Mouse (Mus musculus) limb, embryonic 10.5 days (tissue): ENCODE data around the gene Phgdh. TPM values are rescaled to one million over a fixed set of nuclear protein-coding genes. Genes with fewer than 3 reads are reported as not detected.
A peak's percentile ranks its signal among the peaks of the same experiment; 100 is the strongest.

Experiments used
- DNase-seq: peaks from one replicate; pipeline ENCODE4 v3.0.0-alpha.2; 2017; ENCODE audit warnings: low spot score
- H3K27ac ChIP-seq: fragments of 300-500 bp; sonication (generic); 2 replicates; pipeline ENCODE4 v1.5.1; 2016; ENCODE audit warnings: mild to moderate bottlenecking
- H3K27me3 ChIP-seq: fragments of 300-500 bp; sonication (generic); 2 replicates; pipeline ENCODE4 v1.6.1; 2016; ENCODE audit warnings: low read depth, mild to moderate bottlenecking; ENCODE audit not compliant: poor library complexity, severe bottlenecking
- H3K36me3 ChIP-seq: fragments of 300-500 bp; sonication (generic); 2 replicates; pipeline ENCODE4 v1.6.1; 2016; ENCODE audit warnings: mild to moderate bottlenecking, moderate library complexity
- H3K4me1 ChIP-seq: fragments of 300-500 bp; sonication (generic); 2 replicates; pipeline ENCODE4 v1.6.1; 2016
- H3K4me3 ChIP-seq: fragments of 300-500 bp; sonication (generic); 2 replicates; pipeline ENCODE4 v1.5.1; 2016; ENCODE audit warnings: mild to moderate bottlenecking, moderate library complexity
- H3K9me3 ChIP-seq: fragments of 300-500 bp; sonication (generic); replicated peaks from 2 replicates; pipeline ENCODE4 v1.6.1; 2016; ENCODE audit warnings: mild to moderate bottlenecking
- WGBS: fragments of 180-500 bp; shearing (Covaris S2); methylation state at CpG from one replicate; pipeline ENCODE4 v1.1.7; 2016; 5-methylcytosine and 5-hydroxymethylcytosine counted together
- polyA plus RNA-seq: library from polyadenylated mRNA; unstranded; fragments of >200 nt; fragmentation: Nextera tagmentation; extraction: Ambion mirVana; gene quantifications from 2 replicates; pipeline ENCODE4 v1.2.1, GENCODE M21; 2016

Phgdh gene
- polyA plus RNA-seq, 1 experiment from 2014 or later, result 357 TPM

DNA sequence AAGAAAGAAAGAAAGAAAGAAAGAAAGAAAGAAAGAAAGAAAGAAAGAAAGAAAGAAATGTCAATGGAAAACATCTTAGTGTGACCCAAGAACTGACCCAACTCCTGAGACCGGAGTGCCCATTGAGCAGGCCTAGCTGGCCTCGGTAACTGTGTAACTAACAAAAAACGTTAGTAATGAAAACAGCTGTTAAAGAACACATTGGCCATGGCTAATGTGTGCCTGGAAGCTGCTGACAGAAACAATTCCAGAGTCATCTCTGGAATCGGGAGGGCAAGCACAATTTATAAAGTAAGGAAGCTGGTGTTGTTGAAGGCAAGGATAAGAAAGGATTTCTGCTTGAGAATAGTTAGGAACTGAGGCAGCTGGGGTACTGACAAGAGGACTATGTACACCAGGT is 28.5 kb upstream of the Phgdh start:
- Histone ChIP-seq H3K27me3 (no peaks in the 10 kb centered on the region), H3K27ac (no peak overlapping the region), H3K9me3 (no peaks in the 10 kb centered on the region), H3K4me1 (no peaks in the 10 kb centered on the region), H3K36me3 (no peaks in the 10 kb centered on the region), H3K4me3 (no peak overlapping the region)
- DNase-seq, result no peak
- 76% methylated on average over 4 of the region's 4 CpGs for WGBS

DNA sequence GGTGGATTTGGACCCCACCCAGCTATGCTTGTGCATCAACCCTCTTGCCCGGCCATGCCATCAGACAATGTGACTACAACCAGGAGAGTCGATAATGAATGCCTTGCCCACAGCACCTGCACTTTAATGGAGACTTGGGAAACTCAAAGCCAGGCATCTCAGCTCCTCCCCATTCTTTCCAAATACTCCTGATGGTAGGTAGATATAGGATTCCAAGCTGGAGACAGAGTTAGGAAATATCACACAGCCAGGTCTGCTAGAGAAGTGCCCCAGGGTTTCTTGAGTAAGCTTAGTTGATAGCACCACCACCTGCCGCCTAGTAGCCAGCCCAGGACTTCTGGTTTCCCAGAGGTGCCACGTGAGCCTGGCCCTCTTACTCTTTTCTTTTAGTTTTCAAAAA is 27.0 kb upstream of the Phgdh start:
- Histone ChIP-seq H3K36me3 (no peaks in the 10 kb centered on the region), H3K27me3 (no peaks in the 10 kb centered on the region), H3K27ac (no peak overlapping the region), H3K4me3 (no peak overlapping the region), H3K9me3 (no peaks in the 10 kb centered on the region), H3K4me1 (no peaks in the 10 kb centered on the region)
- no peak for DNase-seq
- WGBS, result 84% methylated on average over 4 of the region's 4 CpGs

GRCm38 (mm10) chr3:98366086-98366485 is 26.3 kb upstream of the Phgdh start:
- H3K9me3 ChIP-seq, result no peaks in the 10 kb centered on the region
- DNase-seq, result no peak
- no peak overlapping the region for H3K27ac ChIP-seq
- WGBS, result 86% methylated on average over 3 of the region's 3 CpGs
- no peak overlapping the region for H3K4me3 ChIP-seq
- H3K36me3 ChIP-seq, result no peaks in the 10 kb centered on the region
- H3K27me3 ChIP-seq, result no peaks in the 10 kb centered on the region
- no peaks in the 10 kb centered on the region for H3K4me1 ChIP-seq

DNA sequence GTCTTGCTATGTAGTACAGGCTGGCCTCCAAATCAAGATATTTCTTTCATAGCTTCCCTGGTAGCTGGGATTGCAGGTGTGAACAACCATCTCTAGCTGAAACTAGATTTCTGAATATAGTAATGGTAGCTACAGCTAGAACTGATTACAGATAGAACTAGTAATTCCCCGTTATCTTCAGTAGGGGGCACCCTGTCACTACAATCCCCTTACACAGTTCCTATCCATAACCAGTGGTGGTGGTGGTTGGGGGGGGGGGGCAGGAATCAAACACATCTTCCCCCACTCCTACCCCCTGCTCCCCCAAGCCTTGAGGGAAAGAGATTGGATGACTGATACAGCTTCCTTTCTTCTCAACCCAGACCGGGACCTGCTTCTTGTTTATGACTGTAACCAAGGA is 23.0 kb upstream of the Phgdh start:
- WGBS, result 36% methylated on average over 2 of the region's 2 CpGs
- DNase-seq, result no peak

GRCm38 (mm10) chr3:98356632-98357370 is 17.0 kb upstream of the Phgdh start:
- Histone ChIP-seq H3K36me3 (no peaks in the 10 kb centered on the region), H3K4me3 (no peak overlapping the region), H3K27me3 (no peaks in the 10 kb centered on the region), H3K9me3 (no peaks in the 10 kb centered on the region), H3K4me1 (no peaks in the 10 kb centered on the region), H3K27ac (no peak overlapping the region)
- WGBS, result 64% methylated on average over 3 of the region's 3 CpGs
- DNase-seq, result no peak

More for the DNA sequence above, 23.0 kb upstream of the Phgdh start:
- Histone ChIP-seq H3K27me3 (no peaks in the 10 kb centered on the region), H3K4me3 (no peak overlapping the region), H3K4me1 (no peaks in the 10 kb centered on the region), H3K27ac (no peak overlapping the region), H3K36me3 (no peaks in the 10 kb centered on the region), H3K9me3 (no peaks in the 10 kb centered on the region)

DNA sequence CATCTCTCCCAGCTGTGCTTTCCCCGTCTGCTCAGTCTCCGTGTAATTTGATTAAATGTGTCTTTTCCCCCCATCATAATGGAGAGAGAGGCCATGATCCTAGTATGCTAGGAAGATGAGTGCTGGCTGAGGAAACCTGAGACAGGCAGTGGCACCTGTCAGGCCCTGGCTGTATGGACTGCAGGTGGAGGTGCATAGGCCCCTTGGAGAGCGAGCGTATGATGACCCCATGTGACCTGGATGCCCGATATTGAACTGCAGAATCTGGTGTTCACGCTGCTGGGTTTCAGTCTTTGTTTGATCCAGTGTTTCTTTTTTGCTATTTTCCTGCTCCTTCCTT is 16.2 kb upstream of the Phgdh start:
- Histone ChIP-seq H3K27me3 (no peaks in the 10 kb centered on the region), H3K4me1 (no peaks in the 10 kb centered on the region), H3K36me3 (no peaks in the 10 kb centered on the region), H3K9me3 (no peaks in the 10 kb centered on the region), H3K4me3 (no peak overlapping the region), H3K27ac (no peak overlapping the region)
- WGBS, result 76% methylated on average over 6 of the region's 6 CpGs
- DNase-seq, result no peak

DNA sequence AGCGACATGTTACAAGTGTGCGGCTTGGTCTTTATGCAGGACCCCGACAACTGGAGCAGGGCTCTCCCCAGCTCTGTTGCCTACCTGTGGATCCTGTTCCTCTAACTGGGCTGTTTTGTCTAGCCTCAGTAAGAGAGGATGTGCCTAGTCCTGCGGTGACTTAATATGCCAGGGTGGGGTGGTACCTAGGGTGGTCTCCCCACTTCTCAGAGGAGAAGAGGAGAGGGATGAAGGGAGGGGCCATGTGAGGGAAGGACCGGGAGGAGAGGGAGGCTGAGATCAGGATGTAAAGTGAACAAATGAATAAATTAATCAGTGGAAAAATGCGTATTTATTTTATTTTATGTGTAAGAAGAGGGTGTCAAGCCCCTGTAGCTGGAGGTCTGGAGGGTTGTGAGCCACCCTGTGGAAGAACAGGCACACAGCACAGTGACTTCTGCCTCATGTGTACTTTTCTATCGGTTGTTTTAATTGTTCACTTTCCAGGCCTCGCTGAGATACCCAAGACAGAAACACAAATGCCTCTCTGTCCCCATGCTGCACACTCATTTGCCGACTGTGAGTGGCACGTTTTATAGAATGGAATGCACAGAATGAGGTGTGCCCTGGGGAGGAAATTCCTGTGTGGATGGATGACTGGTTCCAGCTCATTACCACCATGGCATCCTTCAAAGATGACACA is 15.7 kb upstream of the Phgdh start:
- H3K27me3 ChIP-seq, result no peaks in the 10 kb centered on the region
- no peak overlapping the region for H3K27ac ChIP-seq
- no peaks in the 10 kb centered on the region for H3K36me3 ChIP-seq
- DNase-seq, result no peak
- no peaks in the 10 kb centered on the region for H3K4me1 ChIP-seq
- no peak overlapping the region for H3K4me3 ChIP-seq
- no peaks in the 10 kb centered on the region for H3K9me3 ChIP-seq
- WGBS, result 76% methylated on average over 10 of the region's 10 CpGs

GRCm38 (mm10) chr3:98353892-98354291 is 14.1 kb upstream of the Phgdh start:
- no peaks in the 10 kb centered on the region for H3K4me1 ChIP-seq
- DNase-seq, result peak; percentile 59
- H3K27me3 ChIP-seq, result no peaks in the 10 kb centered on the region
- H3K4me3 ChIP-seq, result no peak overlapping the region
- H3K27ac ChIP-seq, result no peak overlapping the region
- no peaks in the 10 kb centered on the region for H3K36me3 ChIP-seq
- H3K9me3 ChIP-seq, result no peaks in the 10 kb centered on the region
- 35% methylated on average over 7 of the region's 7 CpGs for WGBS

DNA sequence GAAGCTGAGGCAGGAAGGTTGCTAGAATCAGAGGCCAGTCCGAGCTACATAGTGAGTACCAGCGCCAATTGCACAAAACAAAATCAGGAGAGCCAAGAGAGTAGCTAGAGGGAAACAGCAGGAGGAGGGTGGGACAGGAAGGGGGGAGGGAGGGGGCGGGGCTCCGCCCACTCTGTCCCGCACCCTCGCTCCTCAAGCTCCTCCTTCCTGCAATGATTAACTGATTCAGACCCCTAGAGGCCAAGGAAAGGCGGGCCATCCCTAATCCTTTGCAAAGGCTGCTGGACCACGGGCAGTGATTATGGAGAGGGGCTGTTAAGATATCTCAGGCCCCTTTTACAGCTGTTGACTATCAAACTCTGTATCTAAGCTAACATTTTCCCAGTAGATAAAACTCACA is 8.9 kb upstream of the Phgdh start:
- no peak for DNase-seq
- no peak overlapping the region for H3K4me3 ChIP-seq
- H3K36me3 ChIP-seq, result no peaks in the 10 kb centered on the region
- H3K27ac ChIP-seq, result no peak overlapping the region
- WGBS, result 20% methylated on average over 8 of the region's 8 CpGs
- H3K9me3 ChIP-seq, result no peaks in the 10 kb centered on the region
- H3K27me3 ChIP-seq, result no peaks in the 10 kb centered on the region
- H3K4me1 ChIP-seq, result no peaks in the 10 kb centered on the region

GRCm38 (mm10) chr3:98348106-98348505 is 8.3 kb upstream of the Phgdh start:
- Histone ChIP-seq H3K27me3 (no peaks in the 10 kb centered on the region), H3K36me3 (no peaks in the 10 kb centered on the region), H3K4me3 (no peak overlapping the region), H3K27ac (no peak overlapping the region), H3K9me3 (no peaks in the 10 kb centered on the region), H3K4me1 (no peaks in the 10 kb centered on the region)
- 83% methylated on average over 6 of the region's 6 CpGs for WGBS
- DNase-seq, result no peak

- WGBS, result 83% methylated on average over 3 of the region's 3 CpGs
- Histone ChIP-seq H3K4me3 (no peak overlapping the region), H3K27ac (no peak overlapping the region), H3K9me3 (no peaks in the 10 kb centered on the region), H3K4me1 (peaks cover 12% of the 10 kb centered on the region), H3K27me3 (no peaks in the 10 kb centered on the region), H3K36me3 (no peaks in the 10 kb centered on the region)
- no peak for DNase-seq
Measured at GRCm38 (mm10) chr3:98343235-98343634, 3.4 kb upstream of the Phgdh start.

DNA sequence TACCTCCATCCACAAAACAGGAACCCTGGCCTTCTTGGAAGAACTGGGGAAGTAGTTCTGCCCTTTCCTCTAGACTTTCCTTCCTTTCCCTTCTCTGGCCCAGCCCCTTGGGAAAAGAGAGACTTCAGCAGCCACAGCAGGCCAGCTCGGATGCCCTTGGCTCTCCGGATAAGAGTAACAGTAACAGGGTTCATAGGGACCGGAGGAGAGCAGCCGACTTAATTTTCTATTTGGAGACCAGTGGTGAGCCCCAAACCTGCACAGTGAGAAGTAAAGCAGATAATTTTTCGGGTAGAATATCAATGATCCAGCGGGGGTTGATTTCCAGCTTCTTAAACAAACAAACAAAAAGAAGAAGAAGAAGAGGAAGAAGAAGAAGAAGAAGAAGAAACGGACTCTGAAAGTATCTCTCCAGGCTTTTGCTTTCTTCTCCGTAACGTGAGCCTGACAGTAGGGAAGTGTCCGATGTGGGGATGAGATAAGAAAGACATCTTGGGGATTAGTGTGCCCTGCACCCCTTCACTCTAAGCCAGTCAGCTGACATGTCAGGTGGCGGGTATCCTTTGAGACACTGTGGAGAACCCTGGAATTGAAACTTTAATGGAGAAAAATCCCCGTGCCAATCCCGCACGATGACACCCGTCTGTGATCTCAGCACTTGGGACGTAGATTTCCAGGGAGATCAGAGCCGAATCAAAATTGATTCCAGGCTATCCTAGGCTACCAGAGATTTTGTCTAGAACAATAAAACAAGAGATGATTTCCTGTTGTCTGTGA is 1.2 kb upstream of the Phgdh start:
- no peaks in the 10 kb centered on the region for H3K27me3 ChIP-seq
- H3K36me3 ChIP-seq, result no peaks in the 10 kb centered on the region
- H3K9me3 ChIP-seq, result no peaks in the 10 kb centered on the region
- 86% methylated on average over 17 of the region's 17 CpGs for WGBS
- H3K27ac ChIP-seq, result no peak overlapping the region
- peaks cover 35% of the 10 kb centered on the region for H3K4me1 ChIP-seq
- no peak for DNase-seq
- H3K4me3 ChIP-seq, result no peak overlapping the region

- H3K36me3 ChIP-seq, result peaks cover 16% of the 10 kb centered on the region
- 1% methylated on average over 46 of the region's 46 CpGs for WGBS
- DNase-seq, result peak; percentile 79
- H3K27ac ChIP-seq, result peak overlapping the region; percentile 95
- peaks cover 45% of the 10 kb centered on the region for H3K4me1 ChIP-seq
- H3K27me3 ChIP-seq, result no peaks in the 10 kb centered on the region
- no peaks in the 10 kb centered on the region for H3K9me3 ChIP-seq
- peak overlapping the region; percentile 85 for H3K4me3 ChIP-seq
Measured at GRCm38 (mm10) chr3:98339097-98339705, 589 bp downstream of the Phgdh start.
